Mouse (Mus musculus) thymus, adult 2 months (tissue): ENCODE measurements around the gene Gm49711.

Experiments
- CTCF ChIP-seq: fragments of 200-500 bp; IDR thresholded peaks from 2 replicates; pipeline ENCODE4 v1.5.1; 2012; ENCODE audit warnings: mild to moderate bottlenecking, control low read depth, low read length, moderate library complexity, borderline replicate concordance; ENCODE audit not compliant: control insufficient read depth, poor library complexity, insufficient read depth; ENCODE audit errors: extremely low read depth
- POLR2A ChIP-seq: fragments of 200-500 bp; IDR thresholded peaks from 2 replicates; pipeline ENCODE4 v1.6.1; 2012; ENCODE audit warnings: mild to moderate bottlenecking, low read length, control low read depth, moderate library complexity; ENCODE audit not compliant: control insufficient read depth, poor library complexity, insufficient read depth; ENCODE audit errors: extremely low read depth

DNA sequence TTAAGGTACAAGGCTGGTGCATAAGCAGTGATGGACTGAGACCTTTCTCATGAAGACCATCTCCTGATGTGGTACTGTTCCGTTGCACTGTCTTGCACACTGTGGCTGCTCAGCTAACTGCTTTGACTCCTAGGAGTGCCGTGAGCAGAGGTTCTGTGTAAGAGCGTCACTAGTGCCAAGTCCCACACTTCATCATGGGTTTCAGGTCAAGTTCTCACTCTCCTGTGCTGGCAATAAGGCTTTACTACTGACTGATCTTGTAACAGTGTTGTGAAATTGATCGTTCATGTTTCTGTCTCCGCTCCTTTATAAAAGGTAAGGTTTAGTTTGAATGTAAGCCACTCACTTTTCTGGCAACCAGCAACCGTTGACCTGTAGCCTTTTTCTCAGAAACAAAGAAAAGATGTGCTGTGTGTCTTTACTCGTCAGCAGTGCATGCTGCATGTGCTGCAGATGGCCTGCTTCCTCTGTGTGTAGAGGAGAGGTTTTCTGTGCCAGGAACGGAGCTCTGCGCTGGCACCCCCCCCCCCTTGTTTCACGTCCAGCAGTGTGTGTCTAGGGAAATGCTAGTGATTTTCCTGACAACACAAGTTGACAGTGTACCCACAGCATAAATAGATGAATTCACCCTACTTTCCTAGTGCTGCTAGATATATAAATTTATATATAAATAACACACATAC is 25.8 kb downstream of the Gm49711 start:
- no peak for TF ChIP-seq CTCF
- TF ChIP-seq POLR2A: no peak
